Mouse (Mus musculus): ENCODE measurements at regions not wholly inside any gene's neighbourhood (a gene's known extent, or its start where the extent isn't known, plus 50 kb on each side); places are given as distances from the start of the nearest gene placed in this dataset.

DNA sequence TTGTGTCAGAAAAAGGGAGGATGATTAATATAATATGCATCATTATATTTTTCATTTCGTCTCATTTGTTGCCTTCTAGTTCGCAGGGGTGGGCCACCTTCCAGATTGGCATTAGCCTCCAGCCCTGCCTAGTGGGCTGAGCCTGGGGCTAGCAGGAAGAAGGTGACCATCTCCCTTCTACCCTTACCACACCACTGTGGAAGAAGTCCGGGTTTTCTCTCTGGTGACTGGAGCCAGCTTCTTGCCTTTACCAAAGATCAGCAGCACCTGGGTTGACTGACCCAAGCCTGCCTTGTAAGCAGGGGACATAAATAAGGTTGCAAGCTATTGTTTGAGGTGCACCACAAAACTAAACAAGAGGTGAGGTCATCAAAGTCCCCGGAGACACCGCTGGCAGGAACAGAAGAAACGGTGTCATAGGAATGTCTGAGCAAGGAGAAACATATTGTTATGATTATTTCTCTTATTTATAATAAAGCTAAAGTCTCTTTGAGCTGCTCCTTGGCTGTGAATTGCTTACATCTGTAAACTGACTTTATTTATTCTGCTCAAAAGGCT, 286.9 kb upstream of the Zfp703 start:
- Histone ChIP-seq H3K9ac (ENCODE audit: low read depth, low read length, severe bottlenecking) (no peak overlapping the region), H3K27me3 (ENCODE audit: control insufficient read depth, insufficient read depth, low read length) (no peaks in the 10 kb centered on the region), H3K4me3 (replicated peaks; ENCODE audit: low read length) (no peak overlapping the region), H3K4me2 (replicated peaks; ENCODE audit: low read depth, low read length, severe bottlenecking) (no peak overlapping the region), H3K36me3 (ENCODE audit: control insufficient read depth, insufficient read depth, low read length) (no peaks in the 10 kb centered on the region), H3K4me1 (ENCODE audit: control insufficient read depth, insufficient read depth, low read length) (peaks cover 29% of the 10 kb centered on the region; the same call in 1 of the 2 replicates), H3K27ac (replicated peaks; ENCODE audit: low read depth, low read length) (no peak overlapping the region), H3K9me3 (ENCODE audit: control insufficient read depth, low read length) (no peaks in the 10 kb centered on the region)
- DNase-seq (ENCODE audit: low spot score) (no peak), ATAC-seq (ENCODE audit: low FRiP score, low read depth) (no peak)
- 40% methylated on average over 6 of the region's 6 CpGs for WGBS
- TF ChIP-seq POLR2A (IDR thresholded peaks at IDR 0.05; ENCODE audit: borderline replicate concordance, extremely low read depth, insufficient read depth, insufficient read length): no peak

DNA sequence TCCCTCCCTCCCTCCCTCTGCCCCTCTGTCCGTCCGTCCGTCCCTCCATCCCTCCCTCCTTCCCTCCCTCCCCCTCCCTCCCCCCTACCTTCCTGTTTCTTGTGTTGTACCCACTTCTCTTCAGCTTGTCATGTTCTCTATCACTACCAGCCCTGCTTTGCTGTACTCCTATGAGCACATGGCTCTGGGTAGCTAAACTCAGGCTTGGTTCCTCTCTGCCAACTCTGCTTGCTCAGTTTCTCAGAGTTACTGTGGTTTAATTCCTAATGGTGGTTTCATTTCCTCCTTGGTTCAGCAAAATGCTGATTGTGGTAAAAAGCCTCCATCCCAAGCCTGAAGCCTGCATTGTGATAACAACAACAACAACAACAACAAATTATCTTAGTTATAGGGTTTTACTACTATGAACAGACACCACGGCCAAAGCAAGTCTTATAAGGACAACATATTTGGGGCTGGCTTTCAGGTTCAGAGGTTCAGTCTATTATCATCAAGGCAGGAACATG, 279.5 kb upstream of the Zfp703 start:
- 88% methylated on average over 1 of the region's 4 CpGs for WGBS
- Histone ChIP-seq H3K4me2 (replicated peaks; ENCODE audit: low read depth, low read length, severe bottlenecking) (no peak overlapping the region), H3K9me3 (ENCODE audit: control insufficient read depth, low read length) (no peaks in the 10 kb centered on the region), H3K4me3 (replicated peaks; ENCODE audit: low read length) (no peak overlapping the region), H3K27ac (replicated peaks; ENCODE audit: low read depth, low read length) (no peak overlapping the region), H3K27me3 (ENCODE audit: control insufficient read depth, insufficient read depth, low read length) (no peaks in the 10 kb centered on the region), H3K36me3 (ENCODE audit: control insufficient read depth, insufficient read depth, low read length) (no peaks in the 10 kb centered on the region), H3K9ac (ENCODE audit: low read depth, low read length, severe bottlenecking) (no peak overlapping the region), H3K4me1 (ENCODE audit: control insufficient read depth, insufficient read depth, low read length) (no peaks in the 10 kb centered on the region)
- DNase-seq (ENCODE audit: low spot score): no peak
- no peak for TF ChIP-seq POLR2A (IDR thresholded peaks at IDR 0.05; ENCODE audit: borderline replicate concordance, extremely low read depth, insufficient read depth, insufficient read length)
- no peak for ATAC-seq (ENCODE audit: low FRiP score, low read depth)

DNA sequence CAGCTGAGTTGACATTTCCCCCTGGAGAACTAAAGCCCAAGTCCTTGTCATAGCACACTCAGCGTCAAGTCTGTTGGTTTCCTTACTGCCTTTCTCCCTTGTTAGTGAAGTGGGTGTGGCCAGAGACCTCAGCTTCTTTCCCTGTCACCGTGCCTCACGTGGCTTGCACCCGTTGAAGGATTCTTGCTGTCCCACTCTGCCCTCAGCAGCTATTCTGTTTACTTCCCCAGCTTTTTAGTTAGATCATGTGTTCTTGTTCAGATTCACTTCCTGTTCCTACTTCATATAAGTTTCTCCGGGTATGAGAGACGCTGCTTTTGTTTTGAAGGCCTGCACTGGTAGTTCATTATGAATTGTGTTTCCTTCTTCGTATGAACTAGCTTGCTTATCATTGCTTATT, 278.5 kb upstream of the Zfp703 start:
- Histone ChIP-seq H3K9ac (ENCODE audit: low read depth, low read length, severe bottlenecking) (no peak overlapping the region), H3K27me3 (ENCODE audit: control insufficient read depth, insufficient read depth, low read length) (no peaks in the 10 kb centered on the region), H3K36me3 (ENCODE audit: control insufficient read depth, insufficient read depth, low read length) (no peaks in the 10 kb centered on the region), H3K9me3 (ENCODE audit: control insufficient read depth, low read length) (no peaks in the 10 kb centered on the region), H3K4me1 (ENCODE audit: control insufficient read depth, insufficient read depth, low read length) (no peaks in the 10 kb centered on the region), H3K4me3 (replicated peaks; ENCODE audit: low read length) (no peak overlapping the region), H3K4me2 (replicated peaks; ENCODE audit: low read depth, low read length, severe bottlenecking) (no peak overlapping the region), H3K27ac (replicated peaks; ENCODE audit: low read depth, low read length) (no peak overlapping the region)
- no peak for DNase-seq (ENCODE audit: low spot score)
- no peak for ATAC-seq (ENCODE audit: low FRiP score, low read depth)
- TF ChIP-seq POLR2A (IDR thresholded peaks at IDR 0.05; ENCODE audit: borderline replicate concordance, extremely low read depth, insufficient read depth, insufficient read length): no peak
- 64% methylated on average over 7 of the region's 7 CpGs for WGBS

DNA sequence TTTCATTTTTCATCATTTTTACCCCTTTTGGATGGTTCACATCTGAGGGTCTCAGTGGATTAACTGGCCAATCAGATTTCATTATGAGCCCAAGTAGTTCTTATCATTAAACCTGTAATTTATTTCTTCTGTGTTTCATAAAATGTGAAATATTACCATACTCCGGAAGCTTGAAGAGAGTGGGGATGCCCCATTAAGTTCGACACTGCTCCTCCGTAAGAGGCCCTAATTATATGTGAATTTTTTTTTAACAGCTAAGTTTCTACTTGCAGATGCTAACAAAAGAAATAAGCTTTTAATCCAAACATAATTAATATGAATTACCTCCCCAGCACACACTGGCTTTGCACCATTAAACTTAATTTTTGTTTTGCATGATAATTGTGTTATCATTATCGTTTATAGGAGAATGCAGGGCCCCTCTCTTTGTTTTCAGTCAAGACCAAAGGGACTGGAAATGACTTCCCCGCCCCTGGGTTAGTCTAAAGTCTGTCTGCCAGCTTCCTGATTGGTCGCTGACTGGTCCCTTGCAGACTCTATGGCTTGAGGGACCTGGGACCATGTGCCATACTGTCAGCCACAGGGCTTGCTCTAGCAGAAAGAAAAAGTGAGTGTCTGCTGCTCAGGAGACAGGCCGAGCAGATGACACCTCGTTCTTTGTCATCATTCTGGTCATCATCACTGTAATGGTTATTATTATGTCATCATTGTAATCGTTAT, 270.9 kb upstream of the Zfp703 start:
- Histone ChIP-seq H3K4me2 (replicated peaks; ENCODE audit: low read depth, low read length, severe bottlenecking) (no peak overlapping the region), H3K27me3 (ENCODE audit: control insufficient read depth, insufficient read depth, low read length) (no peaks in the 10 kb centered on the region), H3K36me3 (ENCODE audit: control insufficient read depth, insufficient read depth, low read length) (no peaks in the 10 kb centered on the region), H3K27ac (replicated peaks; ENCODE audit: low read depth, low read length) (no peak overlapping the region), H3K4me1 (ENCODE audit: control insufficient read depth, insufficient read depth, low read length) (no peaks in the 10 kb centered on the region), H3K4me3 (replicated peaks; ENCODE audit: low read length) (no peak overlapping the region), H3K9me3 (ENCODE audit: control insufficient read depth, low read length) (no peaks in the 10 kb centered on the region), H3K9ac (ENCODE audit: low read depth, low read length, severe bottlenecking) (no peak overlapping the region)
- ATAC-seq (ENCODE audit: low FRiP score, low read depth): no peak
- no peak for DNase-seq (ENCODE audit: low spot score)
- WGBS: 53% methylated on average over 9 of the region's 9 CpGs
- TF ChIP-seq POLR2A (IDR thresholded peaks at IDR 0.05; ENCODE audit: borderline replicate concordance, extremely low read depth, insufficient read depth, insufficient read length): no peak

- H3K4me3 ChIP-seq (replicated peaks; ENCODE audit: low read length): no peak overlapping the region
- ATAC-seq (ENCODE audit: low FRiP score, low read depth) (no peak), DNase-seq (ENCODE audit: low spot score) (no peak)
- no peaks in the 10 kb centered on the region for H3K27me3 ChIP-seq (ENCODE audit: control insufficient read depth, insufficient read depth, low read length)
- no peaks in the 10 kb centered on the region for H3K9me3 ChIP-seq (ENCODE audit: control insufficient read depth, low read length)
- no peak overlapping the region for H3K9ac ChIP-seq (ENCODE audit: low read depth, low read length, severe bottlenecking)
- no peaks in the 10 kb centered on the region for H3K4me1 ChIP-seq (ENCODE audit: control insufficient read depth, insufficient read depth, low read length)
- no peak overlapping the region for H3K4me2 ChIP-seq (replicated peaks; ENCODE audit: low read depth, low read length, severe bottlenecking)
- 90% methylated on average over 7 of the region's 7 CpGs for WGBS
- TF ChIP-seq POLR2A (IDR thresholded peaks at IDR 0.05; ENCODE audit: borderline replicate concordance, extremely low read depth, insufficient read depth, insufficient read length): no peak
- no peak overlapping the region for H3K27ac ChIP-seq (replicated peaks; ENCODE audit: low read depth, low read length)
- H3K36me3 ChIP-seq (ENCODE audit: control insufficient read depth, insufficient read depth, low read length): no peaks in the 10 kb centered on the region
Measured at GRCm38 (mm10) chr8:26706768-26707156, 270.4 kb upstream of the Zfp703 start.
